Mouse (Mus musculus): ENCODE results near the gene Spen. TPM values are rescaled to one million over a fixed set of nuclear protein-coding genes. Genes with fewer than 3 reads are reported as not detected.

Spen gene
- polyA plus RNA-seq, 1 experiment from 2014 or later, result 5.7 TPM

GRCm38 (mm10) chr4:141477681-141478102 lies 60.7 kb downstream of the Spen start:
- H3K36me3 ChIP-seq (ENCODE audit: insufficient read depth, low read length), result peaks cover 65% of the 10 kb centered on the region
- peak overlapping the region; percentile 45; the same call in 1 of the 2 replicates for H3K27ac ChIP-seq (ENCODE audit: low read length)
- H3K9me3 ChIP-seq (ENCODE audit: low read length), result no peaks in the 10 kb centered on the region
- 60% methylated on average over 16 of the region's 16 CpGs for WGBS
- H3K4me1 ChIP-seq (ENCODE audit: insufficient read depth, low read depth, low read length), result no peaks in the 10 kb centered on the region
- ATAC-seq (peak; percentile 63), DNase-seq (ENCODE audit: low spot score) (peak; percentile 81)
- H3K4me2 ChIP-seq (replicated peaks; ENCODE audit: low read depth, low read length), result no peak overlapping the region
- no peaks in the 10 kb centered on the region for H3K27me3 ChIP-seq (replicated peaks; ENCODE audit: insufficient read depth, low read length)
- no peak overlapping the region for H3K9ac ChIP-seq (replicated peaks; ENCODE audit: low read depth)
- TF ChIP-seq EP300 (IDR thresholded peaks at IDR 0.05) (no peak), CTCF (IDR thresholded peaks at IDR 0.05) (no peak)
- H3K4me3 ChIP-seq (ENCODE audit: low read depth, low read length), result no peak overlapping the region

GRCm38 (mm10) chr4:141474431-141474830 lies 64.0 kb downstream of the Spen start:
- Histone ChIP-seq H3K9ac (replicated peaks; ENCODE audit: low read depth) (no peak overlapping the region), H3K27me3 (replicated peaks; ENCODE audit: insufficient read depth, low read length) (no peaks in the 10 kb centered on the region), H3K4me1 (ENCODE audit: insufficient read depth, low read depth, low read length) (no peaks in the 10 kb centered on the region), H3K4me2 (replicated peaks; ENCODE audit: low read depth, low read length) (no peak overlapping the region), H3K36me3 (ENCODE audit: insufficient read depth, low read length) (peaks cover 70% of the 10 kb centered on the region), H3K4me3 (ENCODE audit: low read depth, low read length) (no peak overlapping the region), H3K9me3 (ENCODE audit: low read length) (no peaks in the 10 kb centered on the region), H3K27ac (ENCODE audit: low read length) (no peak overlapping the region)
- peak; percentile 17 for DNase-seq (ENCODE audit: low spot score)
- TF ChIP-seq CTCF (IDR thresholded peaks at IDR 0.05), result no peak; the same call in 1 of the 2 replicates
- TF ChIP-seq EP300 (IDR thresholded peaks at IDR 0.05), result no peak
- 69% methylated on average over 19 of the region's 19 CpGs for WGBS
- ATAC-seq, result peak; percentile 34; the same call in 1 of the 2 replicates

GRCm38 (mm10) chr4:141472641-141473321 lies 65.6 kb downstream of the Spen start:
- Histone ChIP-seq H3K9ac (replicated peaks; ENCODE audit: low read depth) (no peak overlapping the region), H3K4me1 (ENCODE audit: insufficient read depth, low read depth, low read length) (no peaks in the 10 kb centered on the region), H3K9me3 (ENCODE audit: low read length) (no peaks in the 10 kb centered on the region), H3K4me2 (replicated peaks; ENCODE audit: low read depth, low read length) (no peak overlapping the region), H3K27ac (ENCODE audit: low read length) (no peak overlapping the region), H3K36me3 (ENCODE audit: insufficient read depth, low read length) (peaks cover 58% of the 10 kb centered on the region), H3K4me3 (ENCODE audit: low read depth, low read length) (no peak overlapping the region), H3K27me3 (replicated peaks; ENCODE audit: insufficient read depth, low read length) (no peaks in the 10 kb centered on the region)
- DNase-seq (ENCODE audit: low spot score) (no peak), ATAC-seq (no peak)
- 78% methylated on average over 32 of the region's 32 CpGs for WGBS
- TF ChIP-seq EP300 (IDR thresholded peaks at IDR 0.05), result no peak

- Histone ChIP-seq H3K9ac (replicated peaks; ENCODE audit: low read depth) (no peak overlapping the region), H3K4me3 (ENCODE audit: low read depth, low read length) (no peak overlapping the region), H3K9me3 (ENCODE audit: low read length) (no peaks in the 10 kb centered on the region), H3K4me1 (ENCODE audit: insufficient read depth, low read depth, low read length) (no peaks in the 10 kb centered on the region), H3K27me3 (replicated peaks; ENCODE audit: insufficient read depth, low read length) (no peaks in the 10 kb centered on the region), H3K36me3 (ENCODE audit: insufficient read depth, low read length) (peaks cover 47% of the 10 kb centered on the region), H3K4me2 (replicated peaks; ENCODE audit: low read depth, low read length) (no peak overlapping the region), H3K27ac (ENCODE audit: low read length) (no peak overlapping the region)
- DNase-seq (ENCODE audit: low spot score) (no peak), ATAC-seq (no peak)
- TF ChIP-seq CTCF (IDR thresholded peaks at IDR 0.05) (no peak; the same call in 1 of the 2 replicates), EP300 (IDR thresholded peaks at IDR 0.05) (no peak)
- WGBS, result 98% methylated on average over 16 of the region's 16 CpGs
These were observed 66.9 kb downstream of the Spen start for GRCm38 (mm10) chr4:141471491-141471890.

- H3K27ac ChIP-seq (ENCODE audit: low read length), result no peak overlapping the region
- WGBS, result 86% methylated on average over 9 of the region's 9 CpGs
- no peaks in the 10 kb centered on the region for H3K27me3 ChIP-seq (replicated peaks; ENCODE audit: insufficient read depth, low read length)
- ATAC-seq (no peak), DNase-seq (ENCODE audit: low spot score) (no peak)
- no peaks in the 10 kb centered on the region for H3K9me3 ChIP-seq (ENCODE audit: low read length)
- H3K4me3 ChIP-seq (ENCODE audit: low read depth, low read length), result no peak overlapping the region
- no peaks in the 10 kb centered on the region for H3K4me1 ChIP-seq (ENCODE audit: insufficient read depth, low read depth, low read length)
- TF ChIP-seq CTCF (IDR thresholded peaks at IDR 0.05) (no peak), EP300 (IDR thresholded peaks at IDR 0.05) (no peak)
- no peak overlapping the region for H3K9ac ChIP-seq (replicated peaks; ENCODE audit: low read depth)
- H3K4me2 ChIP-seq (replicated peaks; ENCODE audit: low read depth, low read length), result no peak overlapping the region
- peaks cover 41% of the 10 kb centered on the region for H3K36me3 ChIP-seq (ENCODE audit: insufficient read depth, low read length)
These were observed 69.1 kb downstream of the Spen start for GRCm38 (mm10) chr4:141469343-141469742.

GRCm38 (mm10) chr4:141468576-141468975 lies 69.8 kb downstream of the Spen start:
- 41% methylated on average over 10 of the region's 10 CpGs for WGBS

More at GRCm38 (mm10) chr4:141468576-141468975, 69.8 kb downstream of the Spen start:
- ATAC-seq, result no peak
- no peak overlapping the region for H3K9ac ChIP-seq (replicated peaks; ENCODE audit: low read depth)
- no peak overlapping the region for H3K4me2 ChIP-seq (replicated peaks; ENCODE audit: low read depth, low read length)
- H3K27ac ChIP-seq (ENCODE audit: low read length), result no peak overlapping the region
- TF ChIP-seq EP300 (IDR thresholded peaks at IDR 0.05) (no peak), CTCF (IDR thresholded peaks at IDR 0.05) (no peak)
- peaks cover 44% of the 10 kb centered on the region for H3K36me3 ChIP-seq (ENCODE audit: insufficient read depth, low read length)
- H3K4me1 ChIP-seq (ENCODE audit: insufficient read depth, low read depth, low read length), result no peaks in the 10 kb centered on the region
- no peaks in the 10 kb centered on the region for H3K27me3 ChIP-seq (replicated peaks; ENCODE audit: insufficient read depth, low read length)
- DNase-seq (ENCODE audit: low spot score), result no peak
- H3K9me3 ChIP-seq (ENCODE audit: low read length), result no peaks in the 10 kb centered on the region
- H3K4me3 ChIP-seq (ENCODE audit: low read depth, low read length), result no peak overlapping the region
